Mouse (Mus musculus) liver, postnatal 0 days (tissue): ENCODE measurements around the gene Fbxl15. TPM values are rescaled to one million over a fixed set of nuclear protein-coding genes. Genes with fewer than 3 reads are reported as not detected.

Experiments
- ATAC-seq: fragments of 200-750 bp; cut with Nextera tagmentation; 2 replicates; pipeline ENCODE4 v1.8.0; 2017; ENCODE audit warnings: mild to moderate bottlenecking, moderate library complexity
- DNase-seq: peaks from one replicate; pipeline ENCODE4 v3.0.0-alpha.2; 2016
- H3K27ac ChIP-seq: fragments of 300-500 bp; sonication (generic); 2 replicates; pipeline ENCODE4 v1.5.1; 2014; ENCODE audit warnings: antibody characterized with exemption, moderate library complexity, mild to moderate bottlenecking, low read depth
- H3K27me3 ChIP-seq: fragments of 300-500 bp; sonication (generic); 2 replicates; pipeline ENCODE4 v1.6.1; 2014; ENCODE audit warnings: low read length, control low read depth, mixed read lengths; ENCODE audit not compliant: insufficient read depth
- H3K36me3 ChIP-seq: fragments of 300-500 bp; sonication (generic); replicated peaks from 2 replicates; pipeline ENCODE4 v1.6.1; 2014; ENCODE audit warnings: mild to moderate bottlenecking, control low read depth, low read length, moderate library complexity, mixed read lengths; ENCODE audit not compliant: insufficient read depth
- H3K4me1 ChIP-seq: fragments of 300-500 bp; sonication (generic); 2 replicates; pipeline ENCODE4 v1.6.1; 2014; ENCODE audit warnings: antibody characterized with exemption, mild to moderate bottlenecking, control low read depth; ENCODE audit not compliant: insufficient read depth
- H3K4me2 ChIP-seq: fragments of 300-500 bp; sonication (generic); 2 replicates; pipeline ENCODE4 v1.6.1; 2014; ENCODE audit warnings: low read depth, mild to moderate bottlenecking, low read length, moderate library complexity, mixed read lengths
- H3K4me3 ChIP-seq: fragments of 300-500 bp; sonication (generic); 2 replicates; pipeline ENCODE4 v1.5.1; 2014; ENCODE audit warnings: low read depth, low read length
- H3K9ac ChIP-seq: fragments of 300-500 bp; sonication (generic); replicated peaks from 2 replicates; pipeline ENCODE4 v1.6.1; 2014; ENCODE audit warnings: mild to moderate bottlenecking, moderate library complexity
- H3K9me3 ChIP-seq: fragments of 300-500 bp; sonication (generic); 2 replicates; pipeline ENCODE4 v1.6.1; 2016; ENCODE audit warnings: mild to moderate bottlenecking, control low read depth, low read length, mixed read lengths
- CTCF ChIP-seq: sonication (generic); IDR thresholded peaks from 2 replicates; pipeline ENCODE4 v1.5.1; 2016; ENCODE audit warnings: antibody characterized with exemption, low read depth
- EP300 ChIP-seq: IDR thresholded peaks from 2 replicates; pipeline ENCODE4 v1.6.1; 2016; ENCODE audit warnings: antibody characterized with exemption, low read depth, mild to moderate bottlenecking
- WGBS: fragments of 180-500 bp; shearing (Covaris S2); extraction: QIAGEN DNeasy Blood & Tissue Kit; methylation state at CpG from one replicate; pipeline ENCODE4 v1.1.7; 2014; ENCODE audit not compliant: insufficient replicate concordance; 5-methylcytosine and 5-hydroxymethylcytosine counted together
- polyA plus RNA-seq: library from polyadenylated mRNA; unstranded; fragments of >200 nt; fragmentation: Nextera tagmentation; extraction: Ambion mirVana; gene quantifications from 2 replicates; pipeline ENCODE4 v1.2.1, GENCODE M21; 2015

Gene Fbxl15
- polyA plus RNA-seq, 1 experiment from 2014 or later: 8.8 TPM

- peak; percentile 16 for DNase-seq
- Histone ChIP-seq H3K9me3 (no peaks in the 10 kb centered on the region), H3K4me3 (no peak overlapping the region), H3K4me1 (peaks cover 22% of the 10 kb centered on the region), H3K27me3 (no peaks in the 10 kb centered on the region), H3K36me3 (peaks cover 20% of the 10 kb centered on the region), H3K4me2 (peak overlapping the region; percentile 84), H3K9ac (no peak overlapping the region), H3K27ac (no peak overlapping the region)
- no peak for ATAC-seq
- TF ChIP-seq EP300 (no peak), CTCF (no peak)
- WGBS: 79% methylated on average over 16 of the region's 16 CpGs
These were observed 19.7 kb upstream of the Fbxl15 start for GRCm38 (mm10) chr19:46308303-46308702.

GRCm38 (mm10) chr19:46308706-46309435 is 19.1 kb upstream of the Fbxl15 start:
- Histone ChIP-seq H3K36me3 (peaks cover 20% of the 10 kb centered on the region), H3K4me1 (peaks cover 18% of the 10 kb centered on the region), H3K27me3 (no peaks in the 10 kb centered on the region), H3K27ac (no peak overlapping the region), H3K4me3 (peak overlapping the region; percentile 36), H3K9ac (peak overlapping the region; percentile 34; the same call in 1 of the 2 replicates), H3K9me3 (no peaks in the 10 kb centered on the region), H3K4me2 (peak overlapping the region; percentile 84)
- TF ChIP-seq EP300: no peak
- TF ChIP-seq CTCF: peak; percentile 99
- ATAC-seq: no peak
- 5% methylated on average over 45 of the region's 47 CpGs for WGBS
- peak; percentile 90 for DNase-seq

- DNase-seq (peak; percentile 15), ATAC-seq (no peak)
- H3K4me2 ChIP-seq: no peak overlapping the region
- peaks cover 20% of the 10 kb centered on the region for H3K36me3 ChIP-seq
- H3K9me3 ChIP-seq: no peaks in the 10 kb centered on the region
- peaks cover 25% of the 10 kb centered on the region for H3K4me1 ChIP-seq
- TF ChIP-seq CTCF (no peak), EP300 (no peak)
- no peak overlapping the region for H3K4me3 ChIP-seq
- no peak overlapping the region for H3K27ac ChIP-seq
- peaks cover 7% of the 10 kb centered on the region; the same call in 1 of the 2 replicates for H3K27me3 ChIP-seq
- no peak overlapping the region for H3K9ac ChIP-seq
- 80% methylated on average over 21 of the region's 21 CpGs for whole genome bisulfite sequencing
These were observed 18.2 kb upstream of the Fbxl15 start for GRCm38 (mm10) chr19:46309651-46310305.

GRCm38 (mm10) chr19:46310312-46310865 is 17.6 kb upstream of the Fbxl15 start:
- no peak overlapping the region for H3K4me2 ChIP-seq
- ATAC-seq: no peak
- H3K9ac ChIP-seq: no peak overlapping the region
- peaks cover 32% of the 10 kb centered on the region for H3K4me1 ChIP-seq
- no peak overlapping the region for H3K27ac ChIP-seq
- H3K27me3 ChIP-seq: peaks cover 13% of the 10 kb centered on the region; the same call in 1 of the 2 replicates
- H3K9me3 ChIP-seq: no peaks in the 10 kb centered on the region
- H3K4me3 ChIP-seq: no peak overlapping the region
- TF ChIP-seq CTCF: no peak
- TF ChIP-seq EP300: no peak
- WGBS: 88% methylated on average over 12 of the region's 12 CpGs
- DNase-seq: peak; percentile 12
- H3K36me3 ChIP-seq: peaks cover 20% of the 10 kb centered on the region

GRCm38 (mm10) chr19:46311341-46311740 is 16.6 kb upstream of the Fbxl15 start:
- TF ChIP-seq EP300 (no peak), CTCF (no peak)
- WGBS: 90% methylated on average over 9 of the region's 9 CpGs
- Histone ChIP-seq H3K9me3 (no peaks in the 10 kb centered on the region), H3K36me3 (peaks cover 20% of the 10 kb centered on the region), H3K4me1 (peaks cover 34% of the 10 kb centered on the region), H3K27me3 (peaks cover 22% of the 10 kb centered on the region), H3K9ac (no peak overlapping the region), H3K27ac (no peak overlapping the region), H3K4me3 (no peak overlapping the region), H3K4me2 (no peak overlapping the region)
- no peak for DNase-seq
- no peak for ATAC-seq

- Histone ChIP-seq H3K27ac (no peak overlapping the region), H3K4me1 (peaks cover 42% of the 10 kb centered on the region), H3K4me3 (no peak overlapping the region), H3K9ac (no peak overlapping the region), H3K36me3 (peaks cover 18% of the 10 kb centered on the region), H3K9me3 (no peaks in the 10 kb centered on the region), H3K4me2 (no peak overlapping the region), H3K27me3 (peaks cover 35% of the 10 kb centered on the region)
- WGBS: 89% methylated on average over 21 of the region's 21 CpGs
- ATAC-seq (no peak), DNase-seq (no peak)
- no peak for TF ChIP-seq CTCF
- no peak for TF ChIP-seq EP300
These were observed 15.4 kb upstream of the Fbxl15 start for GRCm38 (mm10) chr19:46312566-46312965.
